Mouse (Mus musculus) heart, embryonic 13.5 days (tissue): ENCODE results near the gene Pigx. TPM values are rescaled to one million over a fixed set of nuclear protein-coding genes. Genes with fewer than 3 reads are reported as not detected.
A peak's percentile ranks its signal among the peaks of the same experiment; 100 is the strongest.
"Not testable (repeated sequence)": the region's sequence is repeated elsewhere in the genome, so short reads cannot be mapped to it uniquely, and the experiment has no call there.

ENCODE experiments used
- ATAC-seq: fragments of 200-750 bp; cut with Nextera tagmentation; 2 replicates; pipeline ENCODE4 v1.8.0; 2017; ENCODE audit warnings: moderate TSS enrichment; ENCODE audit not compliant: insufficient number of reproducible peaks, low FRiP score, low TSS enrichment; ENCODE audit errors: extremely low read depth
- H3K27ac ChIP-seq: fragments of 300-500 bp; sonication (generic); replicated peaks from 2 replicates; pipeline ENCODE4 v1.5.1; 2015; ENCODE audit warnings: moderate library complexity, mild to moderate bottlenecking, inconsistent platforms
- H3K27me3 ChIP-seq: fragments of 300-500 bp; sonication (generic); replicated peaks from 2 replicates; pipeline ENCODE4 v1.6.1; 2015; ENCODE audit warnings: mild to moderate bottlenecking, inconsistent platforms
- H3K36me3 ChIP-seq: fragments of 300-500 bp; sonication (generic); 2 replicates; pipeline ENCODE4 v1.6.1; 2015; ENCODE audit warnings: mild to moderate bottlenecking, inconsistent platforms
- H3K4me1 ChIP-seq: fragments of 300-500 bp; sonication (generic); 2 replicates; pipeline ENCODE4 v1.6.1; 2015; ENCODE audit warnings: inconsistent platforms
- H3K4me2 ChIP-seq: fragments of 300-500 bp; sonication (generic); 2 replicates; pipeline ENCODE4 v1.6.1; 2015; ENCODE audit warnings: inconsistent platforms, mild to moderate bottlenecking, moderate library complexity
- H3K4me3 ChIP-seq: fragments of 300-500 bp; sonication (generic); 2 replicates; pipeline ENCODE4 v1.5.1; 2015; ENCODE audit warnings: moderate library complexity, mild to moderate bottlenecking, inconsistent platforms
- H3K9ac ChIP-seq: fragments of 300-500 bp; sonication (generic); 2 replicates; pipeline ENCODE4 v1.6.1; 2015; ENCODE audit warnings: inconsistent platforms, mild to moderate bottlenecking, moderate library complexity
- H3K9me3 ChIP-seq: fragments of 300-500 bp; sonication (generic); 2 replicates; pipeline ENCODE4 v1.6.1; 2016; ENCODE audit warnings: inconsistent platforms
- WGBS: fragments of 180-500 bp; shearing (Covaris S2); methylation state at CpG from one replicate; pipeline ENCODE4 v1.1.7; 2015; ENCODE audit warnings: mixed read lengths; 5-methylcytosine and 5-hydroxymethylcytosine counted together
- polyA plus RNA-seq: library from polyadenylated mRNA; unstranded; fragments of >200 nt; fragmentation: Nextera tagmentation; extraction: Ambion mirVana; gene quantifications from 2 replicates; pipeline ENCODE4 v1.2.1, GENCODE M21; 2015

Gene Pigx
- polyA plus RNA-seq, 1 experiment from 2014 or later, result 82.5 TPM

- peak overlapping the region; percentile 98 for H3K27ac ChIP-seq
- H3K36me3 ChIP-seq, result peaks cover 14% of the 10 kb centered on the region; the same call in 1 of the 2 replicates
- 4% methylated on average over 13 of the region's 13 CpGs for WGBS
- peaks cover 28% of the 10 kb centered on the region for H3K4me1 ChIP-seq
- peak overlapping the region; percentile 99 for H3K9ac ChIP-seq
- H3K4me2 ChIP-seq, result peak overlapping the region; percentile 90
- H3K27me3 ChIP-seq, result no peaks in the 10 kb centered on the region
- ATAC-seq, result no peak
- H3K4me3 ChIP-seq, result peak overlapping the region; percentile 91
- no peaks in the 10 kb centered on the region for H3K9me3 ChIP-seq
Observed at GRCm38 (mm10) chr16:32077648-32078407, 21.7 kb downstream of the Pigx start.

GRCm38 (mm10) chr16:32076406-32076805 lies 23.1 kb downstream of the Pigx start:
- 60% methylated on average over 3 of the region's 3 CpGs for WGBS
- Histone ChIP-seq H3K36me3 (0 out of 2 replicates have a peak, but pooled peaks cover 5% of the 10 kb centered on the region), H3K4me1 (peaks cover 36% of the 10 kb centered on the region), H3K9ac (no peak overlapping the region), H3K9me3 (no peaks in the 10 kb centered on the region), H3K4me3 (no peak overlapping the region; the same call in 1 of the 2 replicates), H3K27ac (0 out of 2 replicates have a peak overlapping the region, but pooled peaks have one; percentile 36), H3K27me3 (no peaks in the 10 kb centered on the region), H3K4me2 (peak overlapping the region; percentile 90)
- no peak for ATAC-seq

DNA sequence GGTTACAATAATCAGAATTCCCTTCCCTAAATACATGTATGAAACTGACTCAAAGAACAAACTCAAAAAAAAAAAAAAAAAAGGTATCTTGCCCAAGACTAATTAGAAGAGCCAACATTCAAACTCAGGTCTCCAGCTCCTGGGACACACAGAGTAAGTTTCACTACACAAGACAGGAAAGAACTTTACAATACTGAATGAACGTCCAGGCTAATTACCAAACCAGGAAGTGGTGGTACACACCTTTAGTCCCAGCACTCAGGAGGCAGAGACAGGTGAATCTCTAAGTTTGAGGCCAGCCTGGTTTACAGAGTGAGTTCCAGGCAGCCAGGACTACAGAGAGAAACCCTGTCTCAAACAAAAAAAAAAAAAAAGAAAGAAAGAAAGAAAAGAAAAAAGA lies 23.8 kb downstream of the Pigx start:
- Histone ChIP-seq H3K9me3 (no peaks in the 10 kb centered on the region), H3K9ac (no peak overlapping the region), H3K4me3 (no peak overlapping the region), H3K4me2 (no peak overlapping the region), H3K4me1 (peaks cover 42% of the 10 kb centered on the region), H3K27ac (no peak overlapping the region), H3K27me3 (no peaks in the 10 kb centered on the region), H3K36me3 (0 out of 2 replicates have a peak, but pooled peaks cover 5% of the 10 kb centered on the region)
- WGBS, result 55% methylated on average over 1 of the region's 1 CpGs
- no peak for ATAC-seq

- not testable (repeated sequence) for H3K36me3 ChIP-seq, H3K4me2 ChIP-seq, H3K9me3 ChIP-seq, H3K27me3 ChIP-seq, H3K27ac ChIP-seq, H3K4me3 ChIP-seq, H3K9ac ChIP-seq, ATAC-seq
- peaks cover 65% of the 10 kb centered on the region for H3K4me1 ChIP-seq
- 51% methylated on average over 4 of the region's 4 CpGs for WGBS
Observed at GRCm38 (mm10) chr16:32070070-32070469, 29.5 kb downstream of the Pigx start.

DNA sequence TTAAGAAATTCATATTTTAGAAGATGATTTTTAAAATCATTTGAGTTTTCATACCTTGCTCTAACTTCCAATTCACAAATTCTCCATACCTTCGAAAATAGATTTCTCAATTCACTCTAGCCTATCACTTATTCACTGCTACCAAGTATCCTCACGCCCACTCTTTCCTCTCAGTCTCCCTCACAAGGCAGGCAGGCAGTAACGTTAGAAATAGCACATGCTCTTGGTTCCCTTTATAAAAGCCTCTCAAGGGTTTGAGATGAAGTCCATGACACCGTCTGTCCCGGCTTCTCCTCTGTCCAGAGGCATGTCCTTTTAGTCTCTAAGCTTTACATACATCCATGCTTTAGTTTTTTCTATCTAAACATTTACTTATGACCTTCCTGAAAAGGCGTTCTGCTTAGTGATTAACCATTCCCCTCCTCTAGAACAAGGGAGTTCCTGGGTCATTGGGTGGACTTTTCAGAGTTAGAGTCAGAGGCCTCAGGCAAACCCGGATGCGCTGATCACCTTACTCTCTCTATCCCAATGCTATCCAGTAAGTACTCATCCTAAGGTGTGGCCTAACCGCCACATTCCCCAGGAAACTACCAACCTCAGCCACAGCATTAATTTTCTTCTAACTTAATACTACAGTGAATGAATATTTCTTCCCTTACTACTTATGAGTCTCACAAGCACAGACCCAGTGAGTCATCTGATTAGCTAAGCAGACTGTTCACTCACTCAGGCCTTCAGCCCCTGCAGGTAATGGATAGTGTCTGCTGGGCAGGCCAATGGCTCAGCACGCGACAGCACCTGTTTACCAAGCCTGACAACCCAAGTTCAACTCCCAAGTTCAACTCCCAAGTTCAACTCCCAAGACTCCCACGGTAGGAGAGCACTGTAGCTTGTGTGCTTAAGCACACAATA lies 30.9 kb downstream of the Pigx start:
- Histone ChIP-seq H3K36me3 (no peaks in the 10 kb centered on the region), H3K4me1 (peaks cover 76% of the 10 kb centered on the region), H3K4me2 (no peak overlapping the region), H3K9ac (no peak overlapping the region), H3K27ac (0 out of 2 replicates have a peak overlapping the region, but pooled peaks have one; percentile 30), H3K4me3 (no peak overlapping the region), H3K9me3 (no peaks in the 10 kb centered on the region), H3K27me3 (no peaks in the 10 kb centered on the region)
- ATAC-seq, result no peak
- WGBS, result 66% methylated on average over 12 of the region's 12 CpGs

DNA sequence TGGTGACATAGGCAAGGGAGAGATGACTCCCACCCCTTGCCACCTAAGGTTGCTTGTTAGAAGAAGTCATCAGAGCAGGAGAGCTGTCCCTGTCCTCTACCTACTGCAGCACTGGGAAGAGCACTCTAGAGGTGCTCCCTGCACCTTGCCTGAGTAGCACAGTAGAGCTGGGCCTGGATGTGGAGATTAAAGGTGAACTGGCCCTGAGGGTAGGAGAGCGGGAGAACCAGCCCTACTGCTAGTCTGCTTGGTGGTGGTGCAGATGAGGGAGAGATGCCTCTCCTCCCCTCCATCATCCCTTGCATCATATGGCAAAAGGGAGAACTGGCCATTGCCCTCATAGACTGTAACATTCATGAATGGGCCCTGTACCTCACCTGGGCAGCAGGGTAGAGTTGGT lies 32.6 kb downstream of the Pigx start:
- no peak overlapping the region for H3K27ac ChIP-seq
- peaks cover 90% of the 10 kb centered on the region for H3K4me1 ChIP-seq
- WGBS, result 89% methylated on average over 1 of the region's 1 CpGs
- no peaks in the 10 kb centered on the region for H3K27me3 ChIP-seq
- no peak overlapping the region for H3K4me2 ChIP-seq
- no peaks in the 10 kb centered on the region for H3K36me3 ChIP-seq
- H3K9me3 ChIP-seq, result no peaks in the 10 kb centered on the region
- ATAC-seq, result no peak
- no peak overlapping the region for H3K4me3 ChIP-seq
- no peak overlapping the region for H3K9ac ChIP-seq

DNA sequence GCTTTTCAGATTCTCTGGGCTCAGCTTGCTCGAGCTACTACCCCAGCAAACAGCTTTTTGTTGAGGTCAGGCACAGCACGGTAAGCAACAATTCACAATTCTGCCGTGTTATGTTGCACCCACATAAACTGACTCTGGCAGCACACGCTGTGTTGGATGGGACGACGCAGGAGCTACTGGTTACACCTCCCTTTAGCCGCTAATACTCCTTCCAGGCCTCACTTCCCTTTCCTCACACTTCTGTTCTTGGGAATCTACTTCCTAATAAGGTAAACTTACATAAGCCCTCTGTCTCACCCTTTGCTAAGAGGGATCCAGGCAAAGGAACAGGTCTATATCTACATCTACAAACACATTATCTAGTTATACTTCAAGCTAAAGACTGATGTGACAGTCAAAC lies 35.6 kb downstream of the Pigx start:
- Histone ChIP-seq H3K4me2 (no peak overlapping the region), H3K9ac (peak overlapping the region; percentile 37; the same call in 1 of the 2 replicates), H3K9me3 (no peaks in the 10 kb centered on the region), H3K27me3 (no peaks in the 10 kb centered on the region), H3K27ac (no peak overlapping the region), H3K4me1 (peaks cover 87% of the 10 kb centered on the region), H3K36me3 (no peaks in the 10 kb centered on the region), H3K4me3 (no peak overlapping the region)
- 47% methylated on average over 7 of the region's 7 CpGs for WGBS
- ATAC-seq, result no peak

GRCm38 (mm10) chr16:32062226-32062625 lies 37.3 kb downstream of the Pigx start:
- Histone ChIP-seq H3K9ac (no peak overlapping the region), H3K27ac (no peak overlapping the region), H3K4me3 (no peak overlapping the region), H3K9me3 (no peaks in the 10 kb centered on the region), H3K4me1 (peaks cover 80% of the 10 kb centered on the region), H3K36me3 (no peaks in the 10 kb centered on the region), H3K27me3 (no peaks in the 10 kb centered on the region), H3K4me2 (no peak overlapping the region)
- ATAC-seq, result no peak
- 42% methylated on average over 2 of the region's 2 CpGs for WGBS

DNA sequence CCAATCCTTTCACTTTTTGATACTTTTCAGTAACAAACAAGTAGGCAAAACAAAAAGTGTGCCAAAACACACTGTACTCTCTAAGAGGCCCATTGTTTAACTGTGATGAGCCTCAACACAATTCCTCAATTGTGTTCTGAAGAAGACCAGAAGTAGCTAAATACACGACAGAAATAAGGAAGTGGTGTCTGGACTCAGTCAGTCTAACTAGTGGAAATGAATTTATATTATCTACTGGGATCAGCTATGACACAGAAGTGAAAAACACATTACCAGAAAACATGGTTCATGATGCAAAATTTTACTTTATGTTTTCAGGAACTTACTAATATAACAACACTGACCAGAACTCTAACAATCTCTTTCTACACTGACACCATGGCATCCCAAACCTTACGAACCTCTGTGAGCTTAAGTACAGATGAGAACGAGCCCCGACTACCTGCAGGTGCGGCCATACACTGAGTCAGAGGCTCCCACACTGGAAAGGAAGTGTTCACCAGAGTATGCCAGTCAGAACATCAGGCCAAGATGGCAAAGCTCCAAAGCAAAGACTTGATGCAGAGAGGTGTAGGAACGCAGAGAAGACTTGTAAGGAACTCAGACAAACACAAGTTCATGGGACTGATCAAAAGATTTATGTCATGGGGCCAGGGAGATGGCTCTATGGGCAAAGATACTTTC lies 39.6 kb downstream of the Pigx start:
- Histone ChIP-seq H3K36me3 (no peaks in the 10 kb centered on the region; the same call in 1 of the 2 replicates), H3K4me1 (peaks cover 62% of the 10 kb centered on the region), H3K27me3 (no peaks in the 10 kb centered on the region), H3K4me3 (no peak overlapping the region), H3K9me3 (no peaks in the 10 kb centered on the region), H3K9ac (no peak overlapping the region), H3K27ac (no peak overlapping the region), H3K4me2 (no peak overlapping the region)
- WGBS, result 66% methylated on average over 6 of the region's 6 CpGs
- ATAC-seq, result no peak

- Histone ChIP-seq H3K27ac (no peak overlapping the region), H3K9me3 (no peaks in the 10 kb centered on the region), H3K4me2 (no peak overlapping the region), H3K27me3 (no peaks in the 10 kb centered on the region), H3K9ac (no peak overlapping the region), H3K4me3 (no peak overlapping the region), H3K4me1 (peaks cover 53% of the 10 kb centered on the region), H3K36me3 (no peaks in the 10 kb centered on the region; the same call in 1 of the 2 replicates)
- 66% methylated on average over 5 of the region's 5 CpGs for WGBS
- ATAC-seq, result no peak
Observed at GRCm38 (mm10) chr16:32058817-32059216, 40.7 kb downstream of the Pigx start.

DNA sequence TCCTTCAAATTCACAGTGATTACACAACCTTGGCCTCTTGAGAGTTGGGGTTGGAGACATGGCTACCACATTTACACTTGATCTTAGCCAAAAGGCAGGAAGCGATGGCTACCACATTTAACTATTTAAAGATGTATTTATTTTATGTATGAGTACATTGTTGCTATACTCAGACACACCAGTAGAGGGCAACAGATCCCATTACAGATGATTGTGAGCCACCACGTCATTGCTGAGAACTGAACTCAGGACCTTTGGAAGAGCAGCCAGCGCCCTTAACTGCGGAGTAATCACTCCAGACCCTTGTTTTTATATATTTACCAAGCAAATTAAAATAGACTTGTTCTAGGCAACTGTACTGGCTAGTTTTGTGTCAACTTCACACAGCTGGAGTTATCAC lies 57.2 kb downstream of the Pigx start:
- H3K4me3 ChIP-seq, result no peak overlapping the region
- WGBS, result 92% methylated on average over 4 of the region's 4 CpGs
- H3K27ac ChIP-seq, result no peak overlapping the region
- no peaks in the 10 kb centered on the region for H3K4me1 ChIP-seq
- peaks cover 91% of the 10 kb centered on the region for H3K36me3 ChIP-seq
- no peak for ATAC-seq
- H3K27me3 ChIP-seq, result no peaks in the 10 kb centered on the region
- H3K9me3 ChIP-seq, result 0 out of 2 replicates have a peak, but pooled peaks cover 3% of the 10 kb centered on the region
- no peak overlapping the region for H3K9ac ChIP-seq
- no peak overlapping the region for H3K4me2 ChIP-seq
